11 mouse cellular contexts compared by ENCODE assay signal in genomic region chr6:85186744-85187059, GRCm38 (mm10). TPM values are rescaled to one million over a fixed set of nuclear protein-coding genes. Genes with fewer than 3 reads are reported as not detected.
DNase-seq lines count a peak whose midpoint lies in the region; ATAC-seq and TF ChIP-seq lines count a peak whose summit lies in the region.
"Had no signal": no experiment of that assay in that cellular context is flagged by ENCODE, and none has a peak within 500 bp of the region (broad histone marks: within the 10 kb centered on the region; RNA-seq: fewer than 3 reads in every experiment).

No protein-coding gene starts in this region.

- H3K4me1 ChIP-seq in hindbrain, embryonic 10.5 days (replicated peaks) = peaks cover 49% of the 10 kb centered on the region
- H3K4me1 ChIP-seq in hindbrain, embryonic 16.5 days (ENCODE audit: control insufficient read depth, insufficient read depth, low read depth, low read length) = peaks cover 31% of the 10 kb centered on the region
- H3K4me1 ChIP-seq in ES-E14 (ENCODE audit: control insufficient read depth in 2 of 2, insufficient read depth in 2 of 2, low read length in 2 of 2, poor library complexity in 1 of 2) = peaks cover 0 to 2% of the 10 kb centered on the region in 2 experiments; a peak in 1 of 4 replicates
- peaks cover 53% of the 10 kb centered on the region for H3K4me1 ChIP-seq in forebrain, embryonic 13.5 days
- peaks cover 20% of the 10 kb centered on the region for H3K4me1 ChIP-seq in limb, embryonic 14.5 days (ENCODE audit: control insufficient read depth, insufficient read depth, low read length)

- H3K27ac ChIP-seq in hindbrain, embryonic 10.5 days = no peak overlapping the region
- no peak overlapping the region for H3K27ac ChIP-seq in hindbrain, embryonic 16.5 days (ENCODE audit: low read depth, low read length)
- H3K27ac ChIP-seq in ES-E14 (ENCODE audit: insufficient read depth, low read depth, low read length, poor library complexity, severe bottlenecking) = no peak overlapping the region
- H3K27ac ChIP-seq in forebrain, embryonic 13.5 days = peak overlapping the region; percentile 93
- no peak overlapping the region for H3K27ac ChIP-seq in limb, embryonic 14.5 days (replicated peaks; ENCODE audit: low read depth, low read length)

- no peak for TF ChIP-seq POLR2A in limb, embryonic 14.5 days (IDR thresholded peaks at IDR 0.05; ENCODE audit: borderline replicate concordance, extremely low read depth, insufficient read depth, insufficient read length)

- DNase-seq in hindbrain, embryonic 10.5 days (ENCODE audit: low spot score) = no peak
- DNase-seq in ES-E14 (ENCODE audit: low read depth, low spot score) = no peak
- no peak for DNase-seq in limb, embryonic 14.5 days (ENCODE audit: low spot score)
- DNase-seq in gastrocnemius, postnatal 4 days (ENCODE audit: low spot score in 2 of 2) = no peak
- DNase-seq in gastrocnemius, postnatal 25 days = no peak
- DNase-seq in layer of hippocampus, adult 8-10 months (ENCODE audit: low spot score in 2 of 2) = no peak
- DNase-seq: thymus, adult 18-20 months had no signal

- in situ Hi-C loops in ES-E14 (cut with MboI; ENCODE audit: low sequenced_read_pairs in 2 of 2, unreplicated experiment in 2 of 2) = loop anchor here (25.0 kb wide), 2 partner anchors 599 to 1474 kb away; partner anchors contain the start of genes Vax2 (in 2 of the 2) and Cyp26b1 (in 1 of the 2)

- no peak overlapping the region for H3K9ac ChIP-seq in hindbrain, embryonic 16.5 days (ENCODE audit: low read depth, low read length)
- no peak overlapping the region for H3K9ac ChIP-seq in ES-E14 (ENCODE audit: insufficient read depth, low read depth, low read length, poor library complexity, severe bottlenecking)
- peak overlapping the region; percentile 50; the same call in 1 of the 2 replicates for H3K9ac ChIP-seq in forebrain, embryonic 13.5 days
- no peak overlapping the region for H3K9ac ChIP-seq in limb, embryonic 14.5 days (ENCODE audit: low read depth, low read length, severe bottlenecking)

- no peak for ATAC-seq in hindbrain, embryonic 16.5 days
- ATAC-seq in forebrain, embryonic 13.5 days = no peak
- no peak for ATAC-seq in limb, embryonic 14.5 days (ENCODE audit: low FRiP score, low read depth)

- H3K4me3 ChIP-seq in hindbrain, embryonic 10.5 days = peak overlapping the region; percentile 57
- H3K4me3 ChIP-seq in hindbrain, embryonic 16.5 days (ENCODE audit: low read length) = no peak overlapping the region; the same call in 1 of the 2 replicates
- H3K4me3 ChIP-seq in ES-E14 (ENCODE audit: insufficient read depth in 1 of 2, low read depth in 1 of 2, low read length in 2 of 2, poor library complexity in 1 of 2, severe bottlenecking in 1 of 2) = peak overlapping the region; percentile 4 to 62; a peak in 2 of 4 replicates
- peak overlapping the region; percentile 77 for H3K4me3 ChIP-seq in forebrain, embryonic 13.5 days
- H3K4me3 ChIP-seq in limb, embryonic 14.5 days (replicated peaks; ENCODE audit: low read length) = peak overlapping the region; percentile 39; the same call in 1 of the 2 replicates
- H3K4me3 ChIP-seq: erythroblast, embryonic 14.5 days had no signal

- no peak overlapping the region for H3K4me2 ChIP-seq in hindbrain, embryonic 16.5 days (ENCODE audit: low read length)
- H3K4me2 ChIP-seq in forebrain, embryonic 13.5 days = peak overlapping the region; percentile 65
- 0 out of 2 replicates have a peak overlapping the region, but pooled peaks have one; percentile 18 for H3K4me2 ChIP-seq in limb, embryonic 14.5 days (replicated peaks; ENCODE audit: low read depth, low read length, severe bottlenecking)

- no peaks in the 10 kb centered on the region for H3K9me3 ChIP-seq in hindbrain, embryonic 10.5 days
- H3K9me3 ChIP-seq in hindbrain, embryonic 16.5 days (ENCODE audit: control insufficient read depth, low read length) = no peaks in the 10 kb centered on the region
- H3K9me3 ChIP-seq in ES-E14 (ENCODE audit: control insufficient read depth, insufficient read depth, low read depth, low read length) = no peaks in the 10 kb centered on the region
- no peaks in the 10 kb centered on the region for H3K9me3 ChIP-seq in forebrain, embryonic 13.5 days (replicated peaks)
- no peaks in the 10 kb centered on the region for H3K9me3 ChIP-seq in limb, embryonic 14.5 days (ENCODE audit: control insufficient read depth, low read length)

- no peaks in the 10 kb centered on the region for H3K36me3 ChIP-seq in hindbrain, embryonic 10.5 days
- no peaks in the 10 kb centered on the region for H3K36me3 ChIP-seq in hindbrain, embryonic 16.5 days (ENCODE audit: control insufficient read depth, insufficient read depth, low read length)
- no peaks in the 10 kb centered on the region for H3K36me3 ChIP-seq in ES-E14 (ENCODE audit: control insufficient read depth, insufficient read depth, low read length, poor library complexity, severe bottlenecking)
- no peaks in the 10 kb centered on the region for H3K36me3 ChIP-seq in forebrain, embryonic 13.5 days (ENCODE audit: poor library complexity, severe bottlenecking)
- H3K36me3 ChIP-seq in limb, embryonic 14.5 days (ENCODE audit: control insufficient read depth, insufficient read depth, low read length) = no peaks in the 10 kb centered on the region

- WGBS in hindbrain, embryonic 10.5 days = under 1% methylated on average over 15 of the region's 15 CpGs
- under 1% methylated on average over 15 of the region's 15 CpGs for WGBS in hindbrain, embryonic 16.5 days
- WGBS in forebrain, embryonic 13.5 days = 3% methylated on average over 15 of the region's 15 CpGs
- 1% methylated on average over 15 of the region's 15 CpGs for WGBS in limb, embryonic 14.5 days

- peaks cover 94% of the 10 kb centered on the region for H3K27me3 ChIP-seq in hindbrain, embryonic 10.5 days (ENCODE audit: insufficient read depth, poor library complexity, severe bottlenecking)
- H3K27me3 ChIP-seq in hindbrain, embryonic 16.5 days (replicated peaks; ENCODE audit: control insufficient read depth, insufficient read depth, low read length) = peaks cover 36% of the 10 kb centered on the region
- peaks cover 55% of the 10 kb centered on the region for H3K27me3 ChIP-seq in forebrain, embryonic 13.5 days
- H3K27me3 ChIP-seq in limb, embryonic 14.5 days (ENCODE audit: control insufficient read depth, insufficient read depth, low read length) = peaks cover 75% of the 10 kb centered on the region

TF ChIP-seq in ES-E14, 5 proteins besides CTCF, POLR2A, EP300 and RAD21:
- no peak for TF ChIP-seq MAFK (IDR thresholded peaks at IDR 0.05; ENCODE audit: insufficient read depth, low read depth, low read length)
- TF ChIP-seq ZNF384 (IDR thresholded peaks at IDR 0.05; ENCODE audit: low read depth, low read length) = no peak
- no peak for TF ChIP-seq HCFC1 (IDR thresholded peaks at IDR 0.05; ENCODE audit: borderline replicate concordance, insufficient read depth, low read length)
- TF ChIP-seq CHD2 (IDR thresholded peaks at IDR 0.05; ENCODE audit: low read depth, low read length) = no peak
- TF ChIP-seq ZC3H11A (IDR thresholded peaks at IDR 0.05; ENCODE audit: borderline replicate concordance, low read depth, low read length) = no peak

RNA-seq across cellular contexts. Expression of gene Emx1, which starts 0.5 kb away (rescaled TPM):
- polyA plus RNA-seq in hindbrain, embryonic 10.5 days (2016; fragmentation: Nextera tagmentation; extraction: Ambion mirVana) = 0.52 and 1.0 TPM in 2 replicates
- 1.1 TPM in 1 of 2 replicates, not detected in the other for polyA plus RNA-seq in hindbrain, embryonic 16.5 days (2015; fragmentation: Nextera tagmentation; extraction: Ambion mirVana)
- 0.37 TPM in 1 of 2 replicates, not detected in the other for total RNA-seq in ES-E14 (2012; rRNA removed)
- polyA plus RNA-seq in forebrain, embryonic 13.5 days (2015; fragmentation: Nextera tagmentation; extraction: Ambion mirVana) = 77.6 and 83.4 TPM in 2 replicates
- polyA plus RNA-seq in limb, embryonic 14.5 days (2012; rRNA removed) = 0.15 and 0.63 TPM in 2 replicates
- polyA plus RNA-seq in limb, embryonic 14.5 days (2014; fragmentation: Nextera tagmentation; extraction: Ambion mirVana) = 0.17 TPM in 1 of 2 replicates, not detected in the other
- total RNA-seq in gastrocnemius, postnatal 4 days (2021) = not detected
- not detected for total RNA-seq in gastrocnemius, postnatal 25 days (2021)
- total RNA-seq in layer of hippocampus, adult 8-10 months (2022) = 10 to 100 TPM; 15.0 to 22.5 (median 17.5) TPM
- polyA plus RNA-seq: erythroblast, embryonic 14.5 days; heart, embryonic 14.5 days had no signal

RNA-seq across cellular contexts. Expression of gene Spr, which starts 49.1 kb away (rescaled TPM):
- 53.8 and 66.2 TPM in 2 replicates for polyA plus RNA-seq in hindbrain, embryonic 10.5 days (2016; fragmentation: Nextera tagmentation; extraction: Ambion mirVana)
- polyA plus RNA-seq in hindbrain, embryonic 16.5 days (2015; fragmentation: Nextera tagmentation; extraction: Ambion mirVana) = 36.5 and 37.1 TPM in 2 replicates
- 75.3 and 83.0 TPM in 2 replicates for total RNA-seq in ES-E14 (2012; rRNA removed)
- 29.1 and 30.6 TPM in 2 replicates for polyA plus RNA-seq in forebrain, embryonic 13.5 days (2015; fragmentation: Nextera tagmentation; extraction: Ambion mirVana)
- polyA plus RNA-seq in limb, embryonic 14.5 days (2012; rRNA removed) = 16.8 and 18.4 TPM in 2 replicates
- polyA plus RNA-seq in limb, embryonic 14.5 days (2014; fragmentation: Nextera tagmentation; extraction: Ambion mirVana) = 58.2 and 59.9 TPM in 2 replicates
- 10 to 100 TPM; 18.7 to 23.5 TPM for total RNA-seq in gastrocnemius, postnatal 4 days (2021)
- 10 to 100 TPM; 44.9 to 50.4 TPM for total RNA-seq in gastrocnemius, postnatal 25 days (2021)
- 10 to 100 TPM; 39.2 to 56.1 (median 48.4) TPM for total RNA-seq in layer of hippocampus, adult 8-10 months (2022)

Comparison
In these comparisons a context has a peak if more than half of its experiments do, and no peak if none do; other contexts are left out.
1. RNA of gene Emx1, which starts 0.5 kb away (total RNA-seq): 15.0 to 22.5 TPM in layer of hippocampus, adult 8-10 months; 0.37 TPM in ES-E14, not detected in gastrocnemius, postnatal 4 days and not detected in gastrocnemius, postnatal 25 days; every median in the first group is over 10 times any median in the second.